Mouse (Mus musculus) erythroid progenitor cell, adult 5-6 weeks (primary cell): Measurements from ENCODE around the gene Stfa2l1. TPM values are rescaled to one million over a fixed set of nuclear protein-coding genes. Genes with fewer than 3 reads are reported as not detected.
"Not testable (repeated sequence)": the region's sequence is repeated elsewhere in the genome, so short reads cannot be mapped to it uniquely, and the experiment has no call there.

Experiments
- ATAC-seq: replicated peaks from 2 replicates; pipeline ENCODE4 v1.8.0; 2016; ENCODE audit warnings: moderate number of reproducible peaks, mild to moderate bottlenecking, moderate TSS enrichment, inconsistent platforms; ENCODE audit not compliant: poor library complexity, low FRiP score, severe bottlenecking
- total RNA-seq, 2 experiments: library from RNA; stranded (forward) in 1 of 2; stranded (reverse) in 1 of 2; fragments of 150-400 nt in 1 of 2; fragments of 186-747, 209-891 nt in 1 of 2; gene quantifications; 2 replicates each; pipeline versions ENCODE4 v1.2.3 to v1.2.4; 2015 to 2017; ENCODE audit warnings: low replicate concordance in 2 of 2

Stfa2l1 gene
- total RNA-seq (2015; ENCODE audit: low replicate concordance) (38.6 and 78.4 TPM in 2 replicates), total RNA-seq (2017; ENCODE audit: low replicate concordance) (1.4 and 19.2 TPM in 2 replicates)

DNA sequence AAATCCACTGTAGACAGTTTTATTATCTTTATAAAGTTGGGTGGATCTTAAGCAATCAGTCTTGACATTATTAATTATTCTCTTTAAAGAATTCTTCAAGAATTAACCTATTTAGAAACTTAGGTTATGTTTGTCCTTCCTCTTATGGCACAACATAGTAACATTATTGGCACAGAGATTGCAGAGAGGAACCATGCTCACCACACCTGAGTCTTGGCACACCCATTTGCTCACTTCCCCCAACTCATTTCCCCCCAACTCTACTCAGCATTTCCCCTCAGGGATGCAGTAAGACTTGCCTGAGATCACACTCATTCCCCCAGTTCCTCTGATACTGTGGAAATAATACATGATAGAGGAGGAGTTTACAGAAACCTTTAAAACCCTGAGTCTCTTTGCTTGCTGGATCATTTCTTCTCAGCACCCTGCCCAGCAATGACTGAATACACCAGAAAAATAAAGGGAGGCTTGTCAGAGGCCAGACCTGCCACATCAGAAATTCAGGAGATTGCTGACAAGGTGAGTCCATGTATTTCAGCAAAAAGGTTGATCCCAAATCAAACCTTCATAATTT, at the start of gene Stfa2l1:
Gene Stfa2l1, plus strand, starts transcription at position 410 of the 574 bp plus-strand sequence.
- ATAC-seq, result no peak

DNA sequence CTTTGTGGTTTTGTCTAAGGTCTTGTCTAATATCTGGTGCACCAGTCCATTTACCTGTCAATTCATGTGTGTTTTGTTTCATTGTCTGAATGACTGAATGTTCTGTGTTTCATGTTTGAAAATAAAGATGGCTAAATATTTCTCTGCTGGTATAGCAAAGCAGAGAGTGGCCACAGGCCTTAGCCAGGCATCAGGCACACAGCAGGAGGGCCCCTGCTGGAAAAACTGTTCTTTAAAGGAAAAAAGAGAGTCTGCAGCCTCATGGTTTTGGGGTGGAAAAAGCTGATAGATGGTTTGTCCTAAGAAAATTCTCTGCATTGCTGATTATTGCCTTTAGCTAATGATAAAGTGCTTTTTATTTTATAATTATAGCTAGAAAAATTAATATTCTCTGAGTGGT, 45.1 kb upstream of the Stfa2l1 start:
- not testable (repeated sequence) for ATAC-seq

DNA sequence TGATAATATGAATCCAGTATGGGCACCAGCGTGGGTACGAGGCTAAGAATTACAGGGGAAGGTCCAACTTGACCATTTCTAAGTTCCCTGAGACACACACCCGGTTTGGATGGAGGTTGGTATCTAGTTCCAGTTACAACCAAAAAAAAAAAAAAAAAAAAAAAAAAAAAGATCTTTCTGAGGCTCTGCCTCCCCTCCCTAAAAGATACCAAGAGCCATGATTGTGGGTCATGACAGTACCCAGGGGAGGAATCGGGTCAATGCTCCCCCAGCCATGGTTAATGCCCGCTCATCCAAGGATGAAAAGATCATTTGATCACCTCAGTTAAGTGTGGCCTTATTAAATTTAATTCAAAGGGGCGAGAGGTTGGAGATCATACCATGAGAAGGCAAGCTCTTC, 40.9 kb upstream of the Stfa2l1 start:
- ATAC-seq, result not testable (repeated sequence)

DNA sequence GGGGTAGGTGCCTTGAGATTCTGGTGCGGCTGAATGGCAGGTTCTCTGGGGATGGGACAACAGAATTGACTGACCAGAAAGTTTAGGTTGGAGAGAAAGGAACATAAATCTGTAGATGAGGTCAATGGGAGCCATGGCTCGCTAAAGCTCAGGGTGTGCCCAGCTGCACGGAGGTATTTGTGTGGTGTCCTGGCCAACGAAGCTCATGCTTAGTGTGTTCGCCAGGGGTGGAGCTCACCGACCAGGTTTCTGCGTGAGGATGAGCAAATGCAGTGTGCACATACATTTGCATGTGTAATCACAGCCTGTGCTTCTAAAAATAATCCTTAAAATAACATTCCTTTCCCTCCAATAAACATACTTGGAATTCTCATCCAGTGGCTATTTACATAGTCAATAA, 28.5 kb upstream of the Stfa2l1 start:
- no peak for ATAC-seq

DNA sequence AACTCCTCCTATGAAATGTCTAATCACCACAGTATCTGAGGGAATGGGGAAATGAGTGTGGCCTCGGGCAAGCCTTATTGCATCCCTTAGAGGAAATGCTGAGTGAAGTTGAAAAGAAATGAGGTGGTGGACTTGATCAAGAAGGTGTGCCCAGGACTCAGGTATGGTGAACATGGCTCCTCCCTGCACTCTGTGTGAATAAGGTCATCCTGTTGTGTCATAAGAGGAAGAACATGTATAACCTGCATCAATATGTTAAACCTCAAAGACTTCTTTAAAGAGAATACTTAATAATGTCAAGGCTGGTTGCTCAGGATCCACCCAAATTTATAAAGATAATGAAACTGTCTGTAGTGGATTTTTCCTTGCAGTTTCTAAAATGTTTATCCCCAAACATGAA, 25.5 kb upstream of the Stfa2l1 start, which contains the start of gene Csta1:
Gene Csta1, minus strand, starts transcription at position 101 of the 400 bp plus-strand sequence.
- ATAC-seq, result no peak

DNA sequence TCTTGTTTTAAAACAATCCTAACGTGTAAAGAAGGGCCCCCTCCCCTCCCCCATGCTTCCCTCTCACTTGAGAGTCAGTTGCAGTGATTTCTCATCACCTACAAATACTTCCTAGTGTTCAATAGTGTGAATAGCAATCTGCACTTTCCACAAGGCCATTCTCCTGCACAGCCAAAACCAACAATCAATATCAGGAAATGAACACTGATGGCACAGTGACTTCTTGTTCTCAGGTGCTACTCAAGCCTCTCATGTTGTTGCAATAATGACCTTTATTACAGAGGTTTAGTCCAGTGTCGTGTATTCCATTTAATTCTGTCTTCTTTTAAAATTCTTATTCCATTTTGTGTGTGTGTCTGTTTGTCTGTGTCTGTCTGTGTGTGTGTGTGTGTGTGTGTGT, 18.4 kb upstream of the Stfa2l1 start:
- no peak for ATAC-seq

DNA sequence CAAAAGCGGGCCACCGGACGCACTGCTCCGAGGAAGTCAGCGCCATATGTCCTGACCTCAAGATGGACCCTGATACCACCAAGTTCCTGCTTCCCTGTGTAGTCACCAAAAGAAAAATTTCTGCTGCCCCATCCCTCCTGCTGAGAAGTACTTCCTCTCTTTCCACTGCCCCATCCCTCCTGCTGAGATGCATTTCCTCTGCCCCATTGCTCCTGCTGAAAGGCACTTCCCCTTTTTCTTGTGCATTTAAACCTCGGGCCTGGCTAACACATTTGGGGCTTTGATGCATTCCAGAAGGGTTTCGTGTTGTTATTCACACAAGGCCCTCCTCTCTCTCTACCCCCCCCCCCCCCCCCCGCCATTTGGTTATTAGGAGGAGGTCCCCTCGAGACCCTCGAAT, 11.2 kb downstream of the Stfa2l1 start:
- ATAC-seq, result not testable (repeated sequence)

DNA sequence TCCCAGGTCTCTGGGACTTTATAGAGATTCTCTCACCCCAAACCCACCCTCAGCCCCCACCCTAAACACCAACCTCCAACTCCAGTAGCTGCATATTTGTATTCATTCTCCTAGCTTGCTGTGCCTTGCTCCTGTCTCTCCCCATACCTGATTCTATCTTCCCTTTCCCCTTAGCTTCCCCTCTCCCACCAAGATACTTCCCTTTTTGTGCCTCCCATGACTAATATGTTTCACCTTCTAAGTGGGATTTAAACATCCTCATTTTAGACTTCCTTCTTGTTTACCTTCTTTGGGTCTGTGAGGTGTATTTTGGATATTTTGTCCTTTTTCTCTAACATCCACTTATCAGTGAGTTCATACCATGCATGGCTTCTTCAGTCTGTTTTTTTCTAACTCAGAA, 19.5 kb downstream of the Stfa2l1 start:
- no peak for ATAC-seq

DNA sequence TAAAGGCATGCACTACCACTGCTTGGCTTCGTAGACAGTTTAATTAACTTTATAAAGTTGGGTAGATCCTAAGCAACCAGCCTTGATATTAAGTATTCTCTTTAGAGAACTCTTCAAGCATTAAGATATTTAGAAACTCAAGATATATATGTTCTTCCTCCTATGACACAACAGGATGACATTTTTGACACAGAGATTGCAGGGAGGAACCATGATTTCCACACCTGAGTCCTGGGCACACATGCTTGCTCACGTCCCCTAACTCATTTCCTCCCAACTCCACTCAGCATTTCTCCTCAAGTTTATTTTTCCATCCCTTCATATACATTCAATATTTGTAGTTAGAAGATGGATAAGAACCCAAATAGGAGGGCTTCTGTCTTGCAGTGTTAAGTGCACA, 23.3 kb downstream of the Stfa2l1 start:
- ATAC-seq, result no peak

DNA sequence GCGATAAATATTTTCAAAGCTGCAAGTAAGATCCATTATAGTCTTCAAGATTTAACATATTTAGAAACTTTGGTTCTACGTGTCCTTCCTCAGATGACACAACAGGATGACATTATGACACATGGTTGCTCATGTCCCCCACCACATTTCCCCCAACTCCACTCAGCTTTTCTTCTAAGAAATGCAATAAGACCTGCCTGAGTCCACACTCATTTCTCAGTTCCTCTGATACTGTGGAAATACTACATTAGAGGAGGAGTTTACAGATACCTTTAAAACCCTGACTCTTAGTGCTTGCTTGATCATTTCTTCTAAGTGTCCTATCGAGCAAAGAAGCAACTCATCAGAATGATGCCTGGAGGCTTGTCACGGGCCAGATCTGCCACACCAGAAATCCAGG, 27.3 kb downstream of the Stfa2l1 start, which contains the start of gene Gm5483:
Gene Gm5483, plus strand, starts transcription at position 301 of the 400 bp plus-strand sequence.
- not testable (repeated sequence) for ATAC-seq

DNA sequence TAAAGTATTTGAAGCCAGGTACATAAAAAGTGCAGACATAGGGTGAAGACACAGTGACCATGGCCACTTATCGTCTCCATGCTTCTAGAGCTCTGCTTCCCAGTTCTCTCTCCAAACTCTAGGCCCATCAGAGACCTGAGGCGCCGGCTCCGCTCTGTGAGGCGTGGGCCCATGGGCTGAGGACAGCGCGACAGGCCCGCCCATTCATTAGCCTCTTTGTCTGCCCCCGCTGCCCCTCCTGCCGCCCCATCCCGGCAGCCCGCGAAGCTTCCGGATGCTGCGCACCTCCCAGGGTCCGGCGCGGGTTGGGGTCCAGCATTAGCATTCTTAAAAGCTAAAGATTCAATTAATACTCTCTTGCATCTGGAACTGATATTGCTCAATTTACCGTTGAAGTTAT, 42.6 kb downstream of the Stfa2l1 start:
- no peak for ATAC-seq

DNA sequence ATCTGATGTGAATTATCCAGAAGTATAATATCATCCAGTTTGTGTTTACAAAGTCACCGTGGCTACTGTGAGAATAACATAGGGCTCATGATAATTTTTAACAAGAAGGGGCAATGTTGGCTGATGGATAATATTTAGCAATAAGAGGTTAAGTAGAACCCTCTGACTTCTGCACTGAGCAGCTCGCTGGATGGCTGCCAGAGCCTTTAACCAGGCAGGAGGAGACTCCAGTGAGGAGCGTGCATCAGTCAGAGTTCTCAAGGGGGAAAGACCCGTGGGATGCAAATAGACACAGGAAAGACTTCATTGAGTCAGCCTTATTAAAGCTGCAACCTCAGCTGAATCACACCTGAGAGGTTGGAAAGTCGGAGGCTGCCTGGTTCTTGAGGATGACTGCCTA, 47.2 kb downstream of the Stfa2l1 start:
- ATAC-seq, result no peak

DNA sequence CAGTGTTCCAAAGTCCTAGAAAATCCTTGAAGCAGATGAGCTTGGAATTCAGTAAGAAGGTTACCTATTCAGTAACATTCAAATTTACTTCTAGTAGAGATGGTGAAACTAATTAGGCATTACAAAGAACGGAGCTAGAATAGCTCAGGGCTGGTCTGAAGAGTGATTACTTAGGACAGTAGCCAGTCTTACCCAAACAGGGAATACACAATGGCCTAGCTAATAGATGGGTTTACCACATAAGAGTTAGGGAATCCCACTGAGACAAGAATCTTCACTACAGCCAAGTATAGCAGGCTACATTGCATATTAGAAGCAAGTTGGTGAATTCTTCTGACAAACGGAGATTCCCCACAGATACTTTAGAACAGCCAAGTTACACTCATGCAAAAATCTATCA, 49.1 kb downstream of the Stfa2l1 start:
- not testable (repeated sequence) for ATAC-seq

DNA sequence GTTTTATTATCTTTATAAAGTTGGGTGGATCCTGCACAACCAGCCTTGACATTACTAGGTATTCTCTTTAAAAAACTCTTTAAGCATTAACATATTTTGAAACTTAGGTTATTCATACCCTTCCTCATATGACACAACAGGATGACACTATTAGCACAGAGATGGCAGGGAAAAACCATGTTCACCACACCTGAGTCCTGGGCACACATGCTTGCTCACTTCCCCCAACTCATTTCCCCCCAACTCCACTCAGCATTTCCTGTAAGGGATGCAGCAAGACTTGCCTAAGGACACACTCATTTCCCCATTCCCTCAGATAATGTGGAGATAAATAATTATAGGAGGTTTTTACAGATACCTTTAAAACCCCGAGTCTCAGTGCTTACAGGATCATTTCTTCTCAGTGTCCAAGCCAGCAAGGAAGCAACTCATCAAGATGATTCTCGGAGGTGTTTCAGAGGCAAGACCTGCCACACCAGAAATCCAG, 53.4 kb downstream of the Stfa2l1 start, which contains the start of gene Gm5416:
Gene Gm5416, plus strand, starts transcription at position 437 of the 487 bp plus-strand sequence.
- ATAC-seq, result no peak

Other genes with a start within 250 kb of the Stfa2l1 start
- 30.6 and 35.0 TPM in 2 replicates for gene Parp9, start 218.3 kb upstream of the Stfa2l1 start, total RNA-seq (2015; ENCODE audit: low replicate concordance)
- 41.1 and 48.7 TPM in 2 replicates for gene Parp9, start 218.3 kb upstream of the Stfa2l1 start, total RNA-seq (2017; ENCODE audit: low replicate concordance)
- gene Dtx3l, start 217.7 kb upstream of the Stfa2l1 start, total RNA-seq (2015; ENCODE audit: low replicate concordance), result 15.9 and 20.5 TPM in 2 replicates
- gene Dtx3l, start 217.7 kb upstream of the Stfa2l1 start, total RNA-seq (2017; ENCODE audit: low replicate concordance), result 19.8 and 21.4 TPM in 2 replicates
- 80.1 and 99.1 TPM in 2 replicates for gene Kpna1, start 178.1 kb upstream of the Stfa2l1 start, total RNA-seq (2015; ENCODE audit: low replicate concordance)
- 62.0 and 112 TPM in 2 replicates for gene Kpna1, start 178.1 kb upstream of the Stfa2l1 start, total RNA-seq (2017; ENCODE audit: low replicate concordance)
- gene Wdr5b, start 115.6 kb upstream of the Stfa2l1 start, total RNA-seq (2015; ENCODE audit: low replicate concordance), result 6.5 and 10.9 TPM in 2 replicates
- 4.5 and 5.1 TPM in 2 replicates for gene Wdr5b, start 115.6 kb upstream of the Stfa2l1 start, total RNA-seq (2017; ENCODE audit: low replicate concordance)
- gene Fam162a, start 85.2 kb upstream of the Stfa2l1 start, total RNA-seq (2015; ENCODE audit: low replicate concordance), result 15.1 and 53.0 TPM in 2 replicates
- 14.5 and 24.8 TPM in 2 replicates for gene Fam162a, start 85.2 kb upstream of the Stfa2l1 start, total RNA-seq (2017; ENCODE audit: low replicate concordance)
- gene Ccdc58, start 85.1 kb upstream of the Stfa2l1 start, total RNA-seq (2015; ENCODE audit: low replicate concordance), result 3.2 and 12.6 TPM in 2 replicates
- 8.0 and 33.3 TPM in 2 replicates for gene Ccdc58, start 85.1 kb upstream of the Stfa2l1 start, total RNA-seq (2017; ENCODE audit: low replicate concordance)
- gene Csta1, start 25.6 kb upstream of the Stfa2l1 start, total RNA-seq (2015; ENCODE audit: low replicate concordance), result not detected in 2 replicates
- not detected in 2 replicates for gene Csta1, start 25.6 kb upstream of the Stfa2l1 start, total RNA-seq (2017; ENCODE audit: low replicate concordance)
- 10.5 and 24.1 TPM in 2 replicates for gene Gm5483, start 27.4 kb downstream of the Stfa2l1 start, total RNA-seq (2015; ENCODE audit: low replicate concordance)
- gene Gm5483, start 27.4 kb downstream of the Stfa2l1 start, total RNA-seq (2017; ENCODE audit: low replicate concordance), result 8.0 TPM in 1 of 2 replicates, not detected in the other
- gene Gm5416, start 53.6 kb downstream of the Stfa2l1 start, total RNA-seq (2015; ENCODE audit: low replicate concordance), result not detected in 2 replicates
- gene Gm5416, start 53.6 kb downstream of the Stfa2l1 start, total RNA-seq (2017; ENCODE audit: low replicate concordance), result not detected in 2 replicates
- gene 2010005H15Rik, start 64.7 kb downstream of the Stfa2l1 start, total RNA-seq (2015; ENCODE audit: low replicate concordance), result not detected in 2 replicates
- gene 2010005H15Rik, start 64.7 kb downstream of the Stfa2l1 start, total RNA-seq (2017; ENCODE audit: low replicate concordance), result not detected in 2 replicates
- not detected in 2 replicates for gene Stfa1, start 120.1 kb downstream of the Stfa2l1 start, total RNA-seq (2015; ENCODE audit: low replicate concordance)
- not detected in 2 replicates for gene Stfa1, start 120.1 kb downstream of the Stfa2l1 start, total RNA-seq (2017; ENCODE audit: low replicate concordance)
- not detected in 2 replicates for gene BC117090, start 177.5 kb downstream of the Stfa2l1 start, total RNA-seq (2015; ENCODE audit: low replicate concordance)
- not detected in 2 replicates for gene BC117090, start 177.5 kb downstream of the Stfa2l1 start, total RNA-seq (2017; ENCODE audit: low replicate concordance)
- not detected in 2 replicates for gene BC100530, start 210.9 kb downstream of the Stfa2l1 start, total RNA-seq (2015; ENCODE audit: low replicate concordance)
- gene BC100530, start 210.9 kb downstream of the Stfa2l1 start, total RNA-seq (2017; ENCODE audit: low replicate concordance), result not detected in 2 replicates